Mouse (Mus musculus) neural tube, embryonic 11.5 days (tissue): ENCODE data around the gene Fntb. TPM values are rescaled to one million over a fixed set of nuclear protein-coding genes. Genes with fewer than 3 reads are reported as not detected.

ENCODE experiments used
- ATAC-seq: fragments of 200-750 bp; cut with Nextera tagmentation; 2 replicates; pipeline ENCODE4 v1.8.0; 2017; ENCODE audit warnings: moderate number of reproducible peaks, mild to moderate bottlenecking, moderate TSS enrichment, moderate library complexity; ENCODE audit not compliant: insufficient read depth, low FRiP score, low TSS enrichment
- DNase-seq: peaks from one replicate; pipeline ENCODE4 v3.0.0-alpha.2; 2015; ENCODE audit warnings: low spot score
- H3K27ac ChIP-seq: fragments of 300-500 bp; sonication (generic); 2 replicates; pipeline ENCODE4 v1.5.1; 2014; ENCODE audit warnings: low read depth, mild to moderate bottlenecking, low read length
- H3K27me3 ChIP-seq: fragments of 300-500 bp; sonication (generic); 2 replicates; pipeline ENCODE4 v1.6.1; 2014; ENCODE audit warnings: mild to moderate bottlenecking, low read length, mixed read lengths; ENCODE audit not compliant: control insufficient read depth, insufficient read depth
- H3K36me3 ChIP-seq: fragments of 300-500 bp; sonication (generic); 2 replicates; pipeline ENCODE4 v1.6.1; 2014; ENCODE audit warnings: mild to moderate bottlenecking, low read length, moderate library complexity, mixed read lengths; ENCODE audit not compliant: control insufficient read depth, insufficient read depth
- H3K4me1 ChIP-seq: fragments of 300-500 bp; sonication (generic); 2 replicates; pipeline ENCODE4 v1.6.1; 2014; ENCODE audit warnings: low read length, mixed read lengths; ENCODE audit not compliant: control insufficient read depth, insufficient read depth
- H3K4me2 ChIP-seq: fragments of 300-500 bp; sonication (generic); 2 replicates; pipeline ENCODE4 v1.6.1; 2014; ENCODE audit warnings: low read depth, mild to moderate bottlenecking, moderate library complexity
- H3K4me3 ChIP-seq: fragments of 300-500 bp; sonication (generic); 2 replicates; pipeline ENCODE4 v1.5.1; 2014; ENCODE audit warnings: low read depth, low read length
- H3K9ac ChIP-seq: fragments of 300-500 bp; sonication (generic); 2 replicates; pipeline ENCODE4 v1.6.1; 2014; ENCODE audit warnings: mild to moderate bottlenecking, low read length
- H3K9me3 ChIP-seq: fragments of 300-500 bp; sonication (generic); 2 replicates; pipeline ENCODE4 v1.6.1; 2016; ENCODE audit warnings: low read length; ENCODE audit not compliant: control insufficient read depth
- WGBS: fragments of 180-500 bp; shearing (Covaris S2); extraction: QIAGEN DNeasy Blood & Tissue Kit; methylation state at CpG from one replicate; pipeline ENCODE4 v1.1.7; 2014; 5-methylcytosine and 5-hydroxymethylcytosine counted together
- polyA plus RNA-seq: library from polyadenylated mRNA; unstranded; fragments of >200 nt; fragmentation: Nextera tagmentation; extraction: Ambion mirVana; gene quantifications from 2 replicates; pipeline ENCODE4 v1.2.1, GENCODE M21; 2014

Fntb gene
- polyA plus RNA-seq, 1 experiment from 2014 or later, result 49.3 TPM

- H3K4me1 ChIP-seq, result no peaks in the 10 kb centered on the region
- no peak overlapping the region for H3K4me3 ChIP-seq
- H3K27me3 ChIP-seq, result no peaks in the 10 kb centered on the region
- ATAC-seq, result no peak
- no peaks in the 10 kb centered on the region for H3K9me3 ChIP-seq
- peaks cover 3% of the 10 kb centered on the region; the same call in 1 of the 2 replicates for H3K36me3 ChIP-seq
- no peak overlapping the region for H3K9ac ChIP-seq
- no peak for DNase-seq
- no peak overlapping the region for H3K4me2 ChIP-seq
- WGBS, result 90% methylated on average over 4 of the region's 4 CpGs
- no peak overlapping the region for H3K27ac ChIP-seq
Measured at GRCm38 (mm10) chr12:76880131-76880530, 114.7 kb downstream of the Fntb start.

GRCm38 (mm10) chr12:76883824-76884223, 118.4 kb downstream of the Fntb start:
- Histone ChIP-seq H3K4me3 (no peak overlapping the region), H3K36me3 (peaks cover 3% of the 10 kb centered on the region; the same call in 1 of the 2 replicates), H3K4me1 (no peaks in the 10 kb centered on the region), H3K4me2 (no peak overlapping the region), H3K9ac (no peak overlapping the region), H3K27ac (no peak overlapping the region), H3K9me3 (no peaks in the 10 kb centered on the region), H3K27me3 (no peaks in the 10 kb centered on the region)
- ATAC-seq, result no peak
- 80% methylated on average over 9 of the region's 9 CpGs for WGBS
- DNase-seq, result peak; percentile 20

GRCm38 (mm10) chr12:76885103-76885502, 119.7 kb downstream of the Fntb start:
- no peak overlapping the region for H3K27ac ChIP-seq
- WGBS, result 92% methylated on average over 4 of the region's 4 CpGs

GRCm38 (mm10) chr12:76886826-76887225, 121.4 kb downstream of the Fntb start:
- WGBS, result 85% methylated on average over 7 of the region's 7 CpGs
- Histone ChIP-seq H3K36me3 (peaks cover 3% of the 10 kb centered on the region; the same call in 1 of the 2 replicates), H3K27ac (no peak overlapping the region), H3K4me1 (no peaks in the 10 kb centered on the region), H3K4me3 (no peak overlapping the region), H3K9me3 (no peaks in the 10 kb centered on the region), H3K27me3 (no peaks in the 10 kb centered on the region), H3K9ac (no peak overlapping the region), H3K4me2 (no peak overlapping the region)
- ATAC-seq (no peak), DNase-seq (no peak)

More at GRCm38 (mm10) chr12:76885103-76885502, 119.7 kb downstream of the Fntb start:
- DNase-seq (no peak), ATAC-seq (no peak)
- no peak overlapping the region for H3K4me2 ChIP-seq
- H3K4me1 ChIP-seq, result no peaks in the 10 kb centered on the region
- no peaks in the 10 kb centered on the region for H3K9me3 ChIP-seq
- H3K27me3 ChIP-seq, result no peaks in the 10 kb centered on the region
- no peak overlapping the region for H3K9ac ChIP-seq
- H3K36me3 ChIP-seq, result peaks cover 3% of the 10 kb centered on the region; the same call in 1 of the 2 replicates
- no peak overlapping the region for H3K4me3 ChIP-seq

- Histone ChIP-seq H3K27ac (no peak overlapping the region), H3K9ac (no peak overlapping the region), H3K36me3 (peaks cover 3% of the 10 kb centered on the region; the same call in 1 of the 2 replicates), H3K4me2 (no peak overlapping the region), H3K4me1 (no peaks in the 10 kb centered on the region), H3K9me3 (no peaks in the 10 kb centered on the region), H3K4me3 (no peak overlapping the region), H3K27me3 (no peaks in the 10 kb centered on the region)
- DNase-seq (no peak), ATAC-seq (no peak)
- 95% methylated on average over 12 of the region's 12 CpGs for WGBS
Measured at GRCm38 (mm10) chr12:76887941-76888340, 122.6 kb downstream of the Fntb start.

GRCm38 (mm10) chr12:76889404-76890184, 124.2 kb downstream of the Fntb start:
- H3K4me3 ChIP-seq, result no peak overlapping the region
- H3K36me3 ChIP-seq, result no peaks in the 10 kb centered on the region
- no peak for DNase-seq
- no peak for ATAC-seq
- H3K27ac ChIP-seq, result no peak overlapping the region
- H3K4me2 ChIP-seq, result no peak overlapping the region
- H3K4me1 ChIP-seq, result no peaks in the 10 kb centered on the region
- no peaks in the 10 kb centered on the region for H3K27me3 ChIP-seq
- no peaks in the 10 kb centered on the region for H3K9me3 ChIP-seq
- WGBS, result 89% methylated on average over 11 of the region's 11 CpGs
- H3K9ac ChIP-seq, result no peak overlapping the region

- no peak for ATAC-seq
- H3K4me1 ChIP-seq, result no peaks in the 10 kb centered on the region
- no peaks in the 10 kb centered on the region for H3K36me3 ChIP-seq
- H3K4me3 ChIP-seq, result no peak overlapping the region
- H3K4me2 ChIP-seq, result no peak overlapping the region
- DNase-seq, result no peak
- WGBS, result 76% methylated on average over 3 of the region's 3 CpGs
- no peaks in the 10 kb centered on the region for H3K27me3 ChIP-seq
- no peak overlapping the region for H3K9ac ChIP-seq
- H3K27ac ChIP-seq, result no peak overlapping the region
- no peaks in the 10 kb centered on the region for H3K9me3 ChIP-seq
Measured at GRCm38 (mm10) chr12:76891160-76891559, 125.8 kb downstream of the Fntb start.

- H3K9ac ChIP-seq, result no peak overlapping the region
- H3K4me3 ChIP-seq, result no peak overlapping the region
- H3K4me1 ChIP-seq, result no peaks in the 10 kb centered on the region
- no peaks in the 10 kb centered on the region for H3K9me3 ChIP-seq
- no peak for DNase-seq
- H3K4me2 ChIP-seq, result no peak overlapping the region
- WGBS, result 89% methylated on average over 16 of the region's 16 CpGs
- H3K36me3 ChIP-seq, result no peaks in the 10 kb centered on the region
- no peak overlapping the region for H3K27ac ChIP-seq
- H3K27me3 ChIP-seq, result no peaks in the 10 kb centered on the region
- ATAC-seq, result no peak
Measured at GRCm38 (mm10) chr12:76892910-76893695, 127.7 kb downstream of the Fntb start.
